Mouse (Mus musculus) c-Kit-positive CD71-negative TER-119-negative erythroid progenitor cells, embryonic 14.5 days (primary cell): ENCODE results near the gene Gm11937.
"Not testable (repeated sequence)": the region's sequence is repeated elsewhere in the genome, so short reads cannot be mapped to it uniquely, and the experiment has no call there.

Source experiments
- DNase-seq: peaks from one replicate; pipeline ENCODE4 v3.0.0-alpha.2; 2013; ENCODE audit warnings: low read depth

The Gm11937 gene

DNA sequence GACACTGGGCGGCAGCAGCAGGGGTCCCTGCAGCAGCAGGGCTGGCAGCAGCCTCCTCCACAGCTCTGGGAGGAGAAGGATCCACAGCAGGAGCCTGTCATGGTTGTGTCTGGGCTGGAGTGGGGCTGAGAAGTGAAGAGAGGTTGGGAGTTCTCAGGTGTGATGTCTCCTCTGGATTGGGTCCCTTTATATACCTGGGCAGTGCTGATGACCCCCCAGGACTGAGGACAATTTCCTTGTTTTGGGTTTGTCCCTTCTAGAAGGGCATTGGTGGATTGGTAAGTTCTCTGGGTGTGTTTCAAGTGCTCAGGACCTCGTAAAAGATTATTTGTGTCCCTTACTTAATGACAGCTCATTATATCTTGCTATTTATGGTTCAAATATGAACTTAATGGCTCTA lies at the start of gene Gm11937:
Gene Gm11937 (minus strand): TSS at position 101 of the 400 bp plus-strand sequence.
- not testable (repeated sequence) for DNase-seq

DNA sequence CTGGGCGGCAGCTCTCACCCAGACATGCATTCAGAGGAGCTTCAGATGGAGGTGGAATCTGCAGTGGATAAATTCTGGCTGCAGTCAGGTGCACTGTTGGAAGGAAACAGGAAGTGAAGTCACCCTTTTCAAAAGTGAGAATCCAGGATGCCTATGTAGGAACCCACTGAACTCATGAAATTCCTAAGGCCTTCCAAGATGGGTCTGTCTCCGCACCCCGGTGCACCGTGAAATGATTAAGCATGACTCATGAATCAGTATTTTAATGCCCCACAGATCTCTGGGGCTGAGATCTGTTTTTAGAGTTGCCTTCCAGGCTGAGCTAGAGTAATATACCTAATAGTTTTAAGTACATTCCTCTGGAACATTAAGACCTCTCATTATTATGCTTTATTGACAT lies 49.3 kb upstream of the Gm11937 start:
- no peak for DNase-seq

DNA sequence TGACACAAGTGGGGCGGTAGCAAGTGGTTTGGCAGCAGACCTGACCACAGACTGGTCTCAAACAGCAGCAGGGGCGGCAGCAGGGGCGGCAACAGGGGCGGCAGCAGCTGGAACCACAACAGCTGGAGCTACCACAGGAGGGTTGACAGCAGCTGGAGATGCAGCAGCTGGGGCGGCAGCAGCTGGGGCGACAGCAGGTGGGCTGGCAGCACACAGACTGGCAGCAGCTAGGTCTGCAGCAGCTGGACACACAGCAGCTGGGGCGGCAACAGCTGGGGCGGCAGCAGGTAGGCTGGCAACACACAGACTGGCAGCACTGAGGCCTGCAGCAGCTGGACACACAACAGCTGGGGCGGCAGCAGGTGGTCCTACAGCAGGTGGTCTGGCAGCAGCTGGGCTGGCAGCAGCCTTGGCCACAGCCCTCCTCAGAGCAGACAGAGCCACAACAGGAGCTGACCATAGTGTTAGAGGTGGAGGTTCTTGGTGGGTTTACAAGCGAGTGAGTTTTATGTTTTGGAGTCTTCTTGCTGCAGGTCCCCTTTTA lies 48.5 kb upstream of the Gm11937 start, which contains the start of gene Gm11563:
Gene Gm11563 (minus strand): TSS at position 494 of the 544 bp plus-strand sequence.
- not testable (repeated sequence) for DNase-seq

DNA sequence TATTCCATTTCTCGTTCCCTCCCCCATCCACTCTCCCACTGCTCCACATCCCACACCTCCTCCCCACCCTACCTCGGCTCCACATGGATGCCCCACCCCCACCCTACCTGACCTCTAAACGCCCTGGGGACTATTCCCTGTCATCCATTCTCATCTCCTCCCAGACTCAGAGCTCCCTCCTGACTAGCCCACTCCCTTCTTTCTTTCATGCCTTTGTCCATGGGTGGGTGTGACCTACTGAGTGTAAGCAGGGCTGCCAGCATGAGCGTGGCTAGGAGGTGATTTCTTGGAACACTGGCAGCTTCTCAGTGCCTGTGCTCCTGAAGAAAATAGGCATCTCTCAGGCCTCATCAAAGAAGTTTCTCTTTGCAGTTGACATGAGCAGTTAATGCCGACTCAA lies 47.1 kb upstream of the Gm11937 start:
- DNase-seq, result no peak

DNA sequence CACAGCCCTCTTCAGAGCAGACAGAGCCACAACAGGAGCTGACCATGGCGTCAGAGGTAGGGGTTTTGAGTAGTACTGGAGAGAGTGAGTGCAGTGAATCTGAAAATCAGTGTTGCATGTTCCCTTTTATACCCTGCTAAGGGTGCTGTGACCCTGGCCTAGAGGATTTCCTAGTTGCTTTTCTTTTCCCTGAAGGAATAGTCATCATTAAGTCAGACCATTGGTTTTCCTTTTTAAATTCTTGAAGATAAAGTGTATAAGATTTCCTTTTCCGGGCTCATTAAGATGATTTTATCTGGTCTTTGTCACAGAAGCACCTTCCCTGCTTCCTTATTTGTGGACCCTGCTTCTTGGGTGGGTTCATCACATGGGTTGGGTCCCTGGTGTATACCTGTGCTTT lies 40.1 kb upstream of the Gm11937 start, which contains the start of gene Gm11555:
Gene Gm11555 (minus strand): TSS at position 101 of the 400 bp plus-strand sequence.
- no peak for DNase-seq

DNA sequence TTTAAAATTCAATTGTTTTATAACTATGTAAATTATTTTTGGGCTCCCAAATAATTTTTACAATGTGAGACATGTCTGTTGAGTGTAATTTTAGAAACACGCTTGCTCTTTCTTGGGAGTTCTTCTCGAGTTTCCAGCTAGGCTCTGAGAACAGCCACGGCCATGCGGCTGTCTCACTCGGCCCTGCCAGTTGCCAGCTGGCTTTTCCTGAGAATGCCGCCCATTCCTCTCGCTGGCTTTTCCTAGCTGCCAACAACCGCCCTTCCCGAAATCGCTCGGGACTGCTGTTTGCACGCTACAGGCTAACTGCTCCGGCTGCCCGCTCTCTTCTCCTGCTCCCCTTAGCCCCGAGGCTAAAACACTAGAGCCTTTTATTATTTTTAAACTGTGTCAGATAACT lies 36.5 kb upstream of the Gm11937 start:
- DNase-seq, result no peak

DNA sequence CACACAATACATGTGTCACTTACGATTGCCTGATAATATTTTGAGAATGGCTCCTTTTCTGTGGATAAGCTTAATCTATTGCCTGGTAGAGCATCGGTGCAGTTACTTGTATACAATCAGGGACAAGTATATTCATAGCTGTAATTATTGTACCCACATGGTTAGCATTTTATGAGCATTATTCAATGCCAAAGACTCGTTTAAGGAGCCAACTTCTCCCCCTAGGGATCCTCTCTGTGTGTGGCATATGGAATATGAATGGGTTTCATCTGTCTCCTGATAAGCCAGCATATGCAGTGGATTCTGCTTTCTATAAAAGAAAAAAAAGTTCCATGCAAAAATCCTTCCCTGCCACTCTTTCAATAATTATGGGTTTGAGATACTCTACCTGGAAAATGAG lies 34.4 kb upstream of the Gm11937 start:
- DNase-seq, result no peak

DNA sequence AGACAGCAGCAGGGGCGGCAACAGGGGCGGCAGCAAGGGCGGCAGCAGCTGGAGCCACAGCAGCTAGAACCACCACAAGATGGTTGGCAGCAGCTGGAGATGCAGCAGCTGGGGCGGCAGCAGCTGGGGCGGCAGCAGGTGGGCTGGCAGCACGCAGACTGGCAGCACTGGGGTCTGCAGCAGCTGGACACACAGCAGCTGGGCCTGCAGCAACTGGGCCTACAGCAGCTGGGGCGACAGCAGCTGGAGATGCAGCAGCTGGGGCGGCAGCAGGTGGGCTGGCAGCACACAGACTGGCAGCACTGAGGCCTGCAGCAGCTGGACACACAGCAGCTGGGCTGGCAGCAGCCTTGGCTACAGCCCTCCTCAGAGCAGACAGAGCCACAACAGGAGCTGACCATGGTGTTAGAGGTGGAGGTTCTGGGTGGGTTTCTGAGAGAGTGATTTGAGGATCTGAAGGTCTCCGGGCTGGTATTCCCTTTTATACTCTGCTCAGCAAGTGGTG lies 33.7 kb upstream of the Gm11937 start, which contains the start of gene Krtap4-7:
Gene Krtap4-7 (minus strand): TSS at position 455 of the 505 bp plus-strand sequence.
- not testable (repeated sequence) for DNase-seq

DNA sequence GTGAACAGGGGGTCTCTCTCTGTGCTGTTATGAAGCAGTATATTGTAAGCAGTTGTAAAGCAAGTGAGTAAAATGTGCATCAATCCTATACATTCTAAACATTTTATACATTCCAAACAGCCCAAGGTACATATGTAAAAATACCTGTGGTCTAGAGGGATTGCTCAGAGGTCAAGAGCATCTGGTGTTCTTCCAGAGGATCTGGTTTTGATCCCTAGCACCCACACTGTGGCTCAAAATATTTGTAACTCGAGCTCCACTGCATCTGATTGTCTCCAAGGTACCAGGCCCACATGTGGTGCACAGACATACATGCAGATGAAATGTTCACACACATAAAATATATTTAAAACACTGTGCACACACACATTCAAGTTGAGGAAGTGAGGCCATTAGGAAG lies 30.9 kb upstream of the Gm11937 start:
- DNase-seq, result no peak

DNA sequence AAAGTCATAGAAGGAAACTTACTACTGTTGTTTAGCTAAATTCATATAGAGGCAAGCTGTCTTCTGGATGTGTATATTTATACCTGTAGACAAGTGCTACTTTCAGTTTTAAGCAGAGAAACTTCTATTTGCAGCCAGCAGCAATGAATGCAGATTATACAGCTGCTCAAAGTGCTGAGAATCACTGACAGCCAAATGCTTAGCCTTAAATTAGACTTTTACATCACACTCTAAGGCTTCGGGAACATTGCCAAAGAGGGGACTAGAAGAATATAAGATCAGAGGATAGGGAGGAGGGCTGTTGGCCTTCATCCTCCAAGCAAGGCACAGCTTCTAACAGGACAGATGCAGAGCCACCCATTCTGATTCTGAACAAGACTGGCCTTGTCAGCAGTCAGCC lies 27.1 kb upstream of the Gm11937 start:
- no peak for DNase-seq

DNA sequence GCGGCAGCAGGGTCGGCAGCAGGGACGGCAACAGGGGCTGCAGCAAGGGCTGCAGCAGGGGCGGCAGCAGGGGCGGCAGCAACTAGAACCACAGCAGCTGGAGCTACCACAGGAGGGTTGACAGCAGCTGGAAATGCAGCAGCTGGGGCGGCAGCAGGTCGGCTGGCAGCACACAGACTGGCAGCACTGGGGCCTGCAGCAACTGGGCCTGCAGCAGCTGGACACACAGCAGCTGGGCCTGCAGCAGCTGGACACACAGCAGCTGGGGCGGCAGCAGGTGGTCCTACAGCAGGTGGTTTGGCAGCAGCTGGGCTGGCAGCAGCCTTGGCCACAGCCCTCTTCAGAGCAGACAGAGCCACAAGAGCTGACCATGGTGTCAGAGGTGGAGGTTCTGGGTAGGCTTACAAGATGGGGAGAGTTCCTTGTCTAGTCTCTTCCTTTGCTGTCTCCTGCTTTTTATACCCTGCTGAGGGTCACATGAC lies 24.7 kb upstream of the Gm11937 start, which contains the start of gene Krtap4-2:
Gene Krtap4-2 (minus strand): TSS at position 432 of the 482 bp plus-strand sequence.
- DNase-seq, result no peak

DNA sequence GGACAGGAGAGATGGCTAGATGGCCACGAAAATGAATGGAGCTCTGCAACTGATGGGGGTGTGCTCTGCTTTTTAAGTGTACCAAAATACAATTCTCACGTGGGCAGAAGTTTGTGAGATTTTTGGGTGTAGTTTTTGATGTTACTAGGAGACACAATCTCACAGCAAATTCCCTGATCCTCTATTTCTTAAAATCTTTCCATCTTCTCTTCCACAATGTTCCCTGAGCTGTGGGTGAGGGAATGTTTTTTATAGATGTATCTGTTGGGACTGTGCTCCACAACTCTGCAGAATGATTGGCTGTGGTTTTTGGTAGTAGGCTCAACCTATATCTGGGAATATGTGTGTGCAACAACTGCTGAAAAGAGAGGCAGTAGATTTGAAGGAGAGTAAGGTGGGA lies 23.3 kb upstream of the Gm11937 start:
- no peak for DNase-seq

DNA sequence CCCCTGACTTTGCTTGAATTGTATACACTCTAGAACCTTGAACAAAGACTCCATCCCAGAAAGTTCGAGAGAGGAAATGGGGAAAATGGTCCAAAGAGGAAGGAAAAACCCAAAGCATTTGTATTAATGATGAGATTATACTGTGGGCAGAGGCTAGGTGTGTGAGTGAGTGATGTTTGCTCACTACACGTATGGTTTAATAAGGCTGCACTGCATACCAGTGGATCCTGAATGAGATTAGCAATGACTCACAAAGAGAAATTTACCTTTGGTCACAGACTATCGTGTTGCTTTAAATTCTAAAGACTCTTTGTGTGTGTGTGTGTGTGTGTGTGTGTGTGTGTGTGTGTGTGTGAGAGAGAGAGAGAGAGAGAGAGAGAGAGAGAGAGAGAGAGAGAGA lies 20.9 kb upstream of the Gm11937 start:
- DNase-seq, result no peak

DNA sequence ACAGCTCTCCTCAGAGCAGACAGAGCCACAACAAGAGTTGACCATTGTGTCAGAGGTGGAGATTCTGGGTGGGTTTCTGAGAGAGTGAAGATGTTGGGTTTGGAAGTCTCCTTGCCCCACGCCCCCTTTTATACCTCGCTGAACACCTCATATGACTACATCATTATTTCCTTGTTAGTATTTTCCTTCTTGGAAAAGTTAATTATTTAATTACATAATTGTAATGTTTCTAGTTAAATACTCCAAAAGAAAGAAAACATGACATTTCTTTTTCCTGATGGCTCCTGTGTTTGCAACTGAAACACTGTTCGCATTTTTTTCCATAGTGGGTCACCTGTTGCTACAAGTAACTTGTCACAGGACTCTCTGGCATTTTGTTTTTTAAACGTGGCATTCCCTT lies 18.1 kb upstream of the Gm11937 start, which contains the start of gene Krtap4-1:
Gene Krtap4-1 (minus strand): TSS at position 101 of the 400 bp plus-strand sequence.
- DNase-seq, result no peak

DNA sequence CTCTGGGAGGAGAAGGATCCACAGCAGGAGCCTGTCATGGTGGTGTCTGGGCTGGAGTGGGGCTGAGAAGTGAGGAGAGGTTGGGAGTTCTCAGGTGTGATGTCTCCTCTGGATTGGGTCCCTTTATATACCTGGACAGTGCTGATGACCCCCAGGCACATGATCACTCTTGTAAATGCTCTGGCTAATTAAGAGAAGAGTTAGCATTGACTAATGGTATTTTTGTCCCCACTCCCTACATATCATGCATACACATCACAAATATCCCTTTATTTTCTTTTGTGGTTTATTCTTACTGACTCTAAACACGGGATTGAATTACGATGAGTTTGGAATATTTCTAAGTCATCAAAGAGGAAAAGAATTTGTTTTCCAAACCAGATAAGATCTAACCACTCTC lies 10.3 kb upstream of the Gm11937 start, which contains the start of gene Gm11562:
Gene Gm11562 (minus strand): TSS at position 101 of the 400 bp plus-strand sequence.
- no peak for DNase-seq

DNA sequence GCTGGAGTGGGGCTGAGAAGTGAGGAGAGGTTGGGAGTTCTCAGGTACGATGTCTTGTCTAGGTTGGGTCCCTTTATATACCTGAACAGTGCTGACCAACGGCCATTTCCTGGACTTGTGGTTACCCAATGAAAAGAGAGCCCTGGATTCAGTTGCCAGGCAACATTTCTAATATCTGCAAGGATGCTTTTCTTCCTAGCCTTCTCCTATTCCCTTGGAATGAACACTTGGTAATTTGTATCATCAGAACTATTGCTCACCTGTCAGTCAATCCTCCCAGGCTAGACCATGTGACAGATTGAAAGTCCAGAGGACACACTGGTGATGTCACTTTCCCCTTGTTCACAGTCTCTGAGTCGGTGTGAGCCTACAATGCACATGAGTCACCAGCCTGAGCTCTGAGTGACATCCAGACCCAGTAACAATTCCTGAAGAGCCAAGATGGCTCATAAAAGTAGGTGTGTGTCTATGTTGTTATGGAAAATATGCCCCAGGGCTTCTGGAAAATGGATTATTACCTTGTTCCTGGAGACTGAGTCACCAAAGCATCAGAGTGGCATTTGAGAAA lies 4.9 kb upstream of the Gm11937 start, which contains the start of gene Krtap2-4:
Gene Krtap2-4 (minus strand): TSS at position 51 of the 568 bp plus-strand sequence.
- no peak for DNase-seq

DNA sequence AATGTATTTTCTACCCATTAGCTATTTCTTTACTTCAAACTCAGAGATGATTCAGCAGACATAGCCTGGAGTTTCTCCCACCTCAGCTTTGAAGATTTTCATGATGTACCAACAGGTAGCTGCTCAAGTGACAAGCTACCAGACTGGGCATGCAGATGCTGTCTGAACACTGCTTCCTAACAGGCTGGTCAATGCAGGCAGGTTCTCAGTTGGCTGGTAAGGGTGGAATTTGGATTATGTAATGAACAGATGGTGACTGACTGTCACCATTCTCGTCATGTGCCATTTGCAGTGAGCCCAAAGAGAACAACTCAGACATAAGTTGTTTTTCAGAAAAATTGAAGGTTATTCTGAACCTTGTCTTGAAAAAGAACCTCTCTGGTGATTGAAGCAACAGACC lies 863 bp downstream of the Gm11937 start:
- no peak for DNase-seq

DNA sequence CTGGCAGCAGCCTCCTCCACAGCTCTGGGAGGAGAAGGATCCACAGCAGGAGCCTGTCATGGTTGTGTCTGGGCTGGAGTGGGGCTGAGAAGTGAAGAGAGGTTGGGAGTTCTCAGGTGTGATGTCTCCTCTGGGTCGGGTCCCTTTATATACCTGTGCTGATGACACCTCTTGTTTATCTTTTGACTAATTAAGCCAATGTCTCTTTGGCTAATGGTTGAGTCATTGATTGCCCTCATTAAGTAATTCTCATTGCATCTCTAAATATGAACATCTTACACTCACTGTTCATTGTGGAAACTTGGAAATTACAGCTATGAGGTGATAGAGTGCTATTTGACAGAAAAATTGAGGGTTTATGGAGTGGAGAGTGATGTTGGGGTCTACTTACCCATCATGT lies 6.8 kb downstream of the Gm11937 start, which contains the start of gene Gm11938:
Gene Gm11938 (minus strand): TSS at position 101 of the 400 bp plus-strand sequence.
- DNase-seq, result not testable (repeated sequence)

DNA sequence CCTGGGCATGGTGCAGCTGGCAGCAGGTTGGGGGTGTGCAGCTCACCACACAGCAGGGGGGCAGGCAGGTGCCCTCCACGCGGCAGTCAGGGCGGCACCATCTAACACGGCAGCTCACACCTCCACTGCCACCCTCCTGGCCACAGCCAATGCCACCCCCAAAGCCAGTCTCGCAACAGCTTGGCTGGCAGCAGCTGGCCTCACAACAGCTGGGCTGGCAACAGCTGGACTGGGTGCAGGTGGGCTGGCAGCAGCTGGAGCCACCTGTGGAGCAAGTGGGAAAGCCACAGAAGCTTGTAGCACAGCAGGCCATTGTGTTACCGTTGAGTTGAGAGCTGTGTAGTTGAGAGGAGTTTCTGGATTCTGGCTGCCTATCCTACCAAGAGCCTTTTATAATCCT lies 12.2 kb downstream of the Gm11937 start, which contains the start of gene Krtap9-3:
Gene Krtap9-3 (minus strand): TSS at position 364 of the 400 bp plus-strand sequence.
- DNase-seq, result not testable (repeated sequence)

DNA sequence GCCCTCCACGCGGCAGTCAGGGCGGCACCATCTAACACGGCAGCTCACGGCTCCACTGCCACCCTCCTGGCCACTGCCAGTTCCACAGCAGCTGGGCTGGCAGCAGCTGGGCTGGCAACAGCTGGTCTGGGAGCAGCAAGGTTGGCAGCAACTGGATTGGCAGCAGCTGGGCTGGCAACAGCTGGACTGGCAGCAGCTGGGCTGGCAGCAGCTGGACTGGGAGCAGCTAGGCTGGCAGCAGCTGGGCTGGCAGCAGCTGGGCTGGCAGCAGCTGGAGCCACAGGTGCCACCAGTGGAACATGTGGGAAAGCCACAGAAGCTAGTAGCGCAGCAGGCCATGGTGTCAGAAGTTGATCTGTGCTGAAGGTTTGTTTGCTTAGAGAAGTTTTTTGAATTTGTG lies 19.0 kb downstream of the Gm11937 start, which contains the start of gene Krtap1-3:
Gene Krtap1-3 (minus strand): TSS at position 359 of the 400 bp plus-strand sequence.
- DNase-seq, result no peak

DNA sequence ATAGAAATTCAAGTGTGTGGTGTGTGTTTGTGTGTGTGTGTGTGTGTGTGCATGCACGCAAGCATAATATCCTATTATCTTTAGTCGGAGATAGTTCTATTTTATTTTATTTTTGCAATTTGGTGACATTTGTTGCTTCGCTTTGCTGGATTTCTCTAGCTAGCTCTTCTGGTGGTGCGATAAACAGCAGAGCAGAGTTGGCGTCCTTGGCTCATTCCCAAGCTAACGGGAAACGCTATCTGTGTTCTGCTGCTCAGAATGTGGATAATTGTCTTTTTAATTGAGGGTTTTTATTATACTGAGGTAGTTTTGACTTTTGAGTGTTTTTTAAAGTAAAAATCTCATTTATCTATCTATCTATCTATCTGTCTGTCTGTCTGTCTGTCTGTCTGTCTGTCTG lies 24.9 kb downstream of the Gm11937 start:
- no peak for DNase-seq

DNA sequence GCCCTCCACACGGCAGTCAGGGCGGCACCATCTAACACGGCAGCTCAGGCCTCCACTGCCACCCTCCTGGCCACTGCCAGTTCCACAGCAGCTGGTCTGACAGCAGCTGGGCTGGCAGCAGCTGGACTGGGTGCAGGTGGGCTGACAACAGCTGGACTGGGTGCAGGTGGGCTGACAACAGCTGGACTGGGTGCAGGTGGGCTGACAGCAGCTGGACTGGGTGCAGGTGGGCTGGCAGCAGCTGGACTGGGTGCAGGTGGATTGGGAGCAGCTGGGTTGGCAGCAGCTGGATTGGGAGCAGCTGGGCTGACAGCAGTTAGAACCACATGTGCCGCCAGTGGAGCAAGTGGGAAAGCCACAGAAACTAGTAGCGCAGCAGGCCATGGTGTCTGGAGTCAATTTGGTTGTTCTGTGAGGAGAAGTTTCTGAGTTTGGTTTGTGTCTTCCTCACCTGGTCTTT lies 26.7 kb downstream of the Gm11937 start, which contains the start of gene Krtap1-4:
Gene Krtap1-4 (minus strand): TSS at position 410 of the 460 bp plus-strand sequence.
- DNase-seq, result no peak

DNA sequence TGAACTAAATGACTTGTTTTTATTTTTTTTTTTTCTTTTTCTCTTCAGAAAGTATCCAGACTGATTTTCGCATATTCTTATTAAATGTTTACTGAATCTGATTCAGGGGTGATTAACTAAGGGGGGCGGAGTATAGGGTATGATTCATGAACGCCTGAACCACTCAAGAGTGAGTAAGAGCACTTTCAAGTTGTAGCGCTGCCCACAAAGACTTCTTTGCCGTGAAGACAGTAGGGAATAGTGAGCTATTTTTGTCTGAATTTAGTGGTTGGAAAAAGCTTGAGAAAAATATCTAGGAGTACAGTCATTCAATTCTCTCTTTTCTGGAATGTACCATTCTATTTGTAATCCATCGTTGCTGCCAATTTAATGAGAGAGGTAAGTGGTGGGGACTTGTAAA lies 28.4 kb downstream of the Gm11937 start:
- no peak for DNase-seq
